Mouse (Mus musculus) lung, adult 2 months (tissue): ENCODE measurements around the gene P2rx2.

ENCODE experiments used
- CTCF ChIP-seq: fragments of 200-500 bp; IDR thresholded peaks from 2 replicates; pipeline ENCODE4 v1.5.1; 2011; ENCODE audit warnings: mild to moderate bottlenecking, low read length, control low read depth; ENCODE audit not compliant: insufficient read depth
- POLR2A ChIP-seq: fragments of 200-500 bp; IDR thresholded peaks from 2 replicates; pipeline ENCODE4 v1.6.1; 2011; ENCODE audit warnings: low read depth, mild to moderate bottlenecking, control low read depth, low read length, borderline replicate concordance; ENCODE audit errors: extremely low read depth

- TF ChIP-seq POLR2A (no peak), CTCF (no peak)
Measured at GRCm38 (mm10) chr5:110344524-110344923, 1.5 kb upstream of the P2rx2 start, which contains the start of gene Lrcol1.
